8 mouse cellular contexts compared by ENCODE assay signal in the genomic region with DNA sequence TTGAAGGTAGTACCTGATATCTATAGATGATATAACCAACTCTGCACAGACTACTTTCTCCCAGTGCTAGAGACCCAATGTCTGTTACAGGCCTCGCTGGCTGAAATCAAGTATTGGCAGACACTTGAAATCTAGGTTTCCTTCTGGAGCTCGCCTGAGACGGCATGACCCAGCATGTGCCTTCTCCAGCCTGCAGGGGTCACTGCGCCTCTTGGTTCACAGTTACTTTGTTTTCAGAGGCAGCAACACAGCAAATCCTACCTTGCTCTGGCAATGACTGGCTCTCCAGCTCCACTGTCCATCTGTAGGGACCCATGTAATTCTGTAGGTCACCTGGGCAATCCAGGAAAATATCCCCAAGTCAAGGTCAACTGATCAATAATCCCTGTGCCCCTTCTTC.
A peak's percentile ranks its signal among the peaks of the same experiment; 100 is the strongest.
DNase-seq lines count a peak whose midpoint lies in the region; ATAC-seq and TF ChIP-seq lines count a peak whose summit lies in the region.

No protein-coding gene starts in this region.

- TF ChIP-seq CTCF in spleen, adult 2 months (IDR thresholded peaks at IDR 0.05; ENCODE audit: extremely low read depth, insufficient read depth, insufficient read length, insufficient replicate concordance), result peak; percentile 5; the same call in 1 of the 2 replicates
- TF ChIP-seq CTCF in bone marrow, adult 2 months (IDR thresholded peaks at IDR 0.05; ENCODE audit: control insufficient read depth, insufficient read depth, low read length), result peak; percentile 21; the same call in 1 of the 2 replicates
- peak; percentile 70 for TF ChIP-seq CTCF in lung, embryonic 14.5 days (IDR thresholded peaks at IDR 0.05; ENCODE audit: low read depth)

- peaks cover 11% of the 10 kb centered on the region for H3K4me1 ChIP-seq in heart, embryonic 10.5 days
- no peaks in the 10 kb centered on the region for H3K4me1 ChIP-seq in spleen, adult 2 months (ENCODE audit: control insufficient read depth, insufficient read depth, insufficient read length)
- H3K4me1 ChIP-seq in bone marrow, adult 2 months (ENCODE audit: control insufficient read depth, insufficient read depth, low read length), result no peaks in the 10 kb centered on the region
- no peaks in the 10 kb centered on the region for H3K4me1 ChIP-seq in lung, embryonic 14.5 days (ENCODE audit: insufficient read depth)

- no peak overlapping the region for H3K4me2 ChIP-seq in lung, embryonic 14.5 days

- no peaks in the 10 kb centered on the region for H3K36me3 ChIP-seq in heart, embryonic 10.5 days
- H3K36me3 ChIP-seq in spleen, adult 2 months (ENCODE audit: control insufficient read depth, insufficient read depth, low read length), result no peaks in the 10 kb centered on the region
- no peaks in the 10 kb centered on the region for H3K36me3 ChIP-seq in lung, embryonic 14.5 days (ENCODE audit: insufficient read depth)

- 23% methylated on average over 4 of the region's 4 CpGs for WGBS in heart, embryonic 10.5 days
- 25% methylated on average over 4 of the region's 4 CpGs for WGBS in spleen, adult 2 months
- WGBS in bone marrow, adult 2 months, result 18% methylated on average over 4 of the region's 4 CpGs
- WGBS in lung, embryonic 14.5 days, result 18% methylated on average over 4 of the region's 4 CpGs

- no peak overlapping the region for H3K27ac ChIP-seq in heart, embryonic 10.5 days
- H3K27ac ChIP-seq in spleen, adult 2 months (ENCODE audit: insufficient read depth, low read length), result no peak overlapping the region
- no peak overlapping the region for H3K27ac ChIP-seq in bone marrow, adult 2 months (ENCODE audit: control insufficient read depth, insufficient read depth, low read depth, low read length, poor library complexity)
- no peak overlapping the region for H3K27ac ChIP-seq in lung, embryonic 14.5 days (ENCODE audit: low read depth)

- H3K4me3 ChIP-seq in heart, embryonic 10.5 days, result no peak overlapping the region
- no peak overlapping the region for H3K4me3 ChIP-seq in spleen, adult 2 months (ENCODE audit: extremely low read depth, insufficient read depth, insufficient read length)
- no peak overlapping the region for H3K4me3 ChIP-seq in bone marrow, adult 2 months (replicated peaks; ENCODE audit: control insufficient read depth, low read depth, low read length)
- H3K4me3 ChIP-seq in lung, embryonic 14.5 days (ENCODE audit: low read depth, low read length), result no peak overlapping the region

- TF ChIP-seq POLR2A in spleen, adult 2 months (IDR thresholded peaks at IDR 0.05; ENCODE audit: low read depth, low read length), result no peak
- no peak for TF ChIP-seq POLR2A in bone marrow, adult 2 months (IDR thresholded peaks at IDR 0.05; ENCODE audit: borderline replicate concordance, control insufficient read depth, low read depth, low read length)

- ATAC-seq in granulocyte monocyte progenitor cell, adult 5-6 weeks (replicated peaks; ENCODE audit: poor library complexity, severe bottlenecking), result peak; percentile 56
- ATAC-seq in lung, embryonic 14.5 days (ENCODE audit: insufficient read depth), result no peak

- no peaks in the 10 kb centered on the region for H3K27me3 ChIP-seq in heart, embryonic 10.5 days (ENCODE audit: insufficient read depth, poor library complexity, severe bottlenecking)
- no peaks in the 10 kb centered on the region for H3K27me3 ChIP-seq in spleen, adult 2 months (ENCODE audit: control insufficient read depth, insufficient read depth, low read length)
- H3K27me3 ChIP-seq in lung, embryonic 14.5 days (ENCODE audit: insufficient read depth, low read length), result no peaks in the 10 kb centered on the region

- peak; percentile 5 to 49 for DNase-seq in heart, adult 18-20 months
- no peak for DNase-seq in heart, embryonic 10.5 days (ENCODE audit: low spot score)
- DNase-seq in spleen, adult 2 months (ENCODE audit: low read depth in 1 of 2, low spot score in 2 of 2), result no peak
- no peak for DNase-seq in spleen, postnatal 4 days (ENCODE audit: low spot score in 2 of 2)
- peak; percentile 58 for DNase-seq in lung, embryonic 14.5 days
- DNase-seq in spleen, postnatal 36 days (ENCODE audit: low spot score in 2 of 2), result no peak

- H3K9ac ChIP-seq in lung, embryonic 14.5 days, result no peak overlapping the region

- H3K9me3 ChIP-seq in heart, embryonic 10.5 days, result no peaks in the 10 kb centered on the region
- no peaks in the 10 kb centered on the region for H3K9me3 ChIP-seq in lung, embryonic 14.5 days (ENCODE audit: low read depth, low read length)

Comparison
In these comparisons a context has a peak if more than half of its experiments do, and no peak if none do; other contexts are left out.
1. DNase-seq: peak in heart, adult 18-20 months (2 of 2) and lung, embryonic 14.5 days (single experiment); none in heart, embryonic 10.5 days (single experiment), spleen, adult 2 months (0 of 2), spleen, postnatal 4 days (0 of 2) and spleen, postnatal 36 days (0 of 2).
2. CTCF ChIP-seq: peak in every context shown above with its lines; median percentile 70 in lung, embryonic 14.5 days; 21 in bone marrow, adult 2 months; 5 in spleen, adult 2 months.